Mouse (Mus musculus): ENCODE data around the gene Gm2431. TPM values are rescaled to one million over a fixed set of nuclear protein-coding genes. Genes with fewer than 3 reads are reported as not detected.
A peak's percentile ranks its signal among the peaks of the same experiment; 100 is the strongest.

Gene Gm2431
- total and polyA plus RNA-seq, 3 experiments: not detected

DNA sequence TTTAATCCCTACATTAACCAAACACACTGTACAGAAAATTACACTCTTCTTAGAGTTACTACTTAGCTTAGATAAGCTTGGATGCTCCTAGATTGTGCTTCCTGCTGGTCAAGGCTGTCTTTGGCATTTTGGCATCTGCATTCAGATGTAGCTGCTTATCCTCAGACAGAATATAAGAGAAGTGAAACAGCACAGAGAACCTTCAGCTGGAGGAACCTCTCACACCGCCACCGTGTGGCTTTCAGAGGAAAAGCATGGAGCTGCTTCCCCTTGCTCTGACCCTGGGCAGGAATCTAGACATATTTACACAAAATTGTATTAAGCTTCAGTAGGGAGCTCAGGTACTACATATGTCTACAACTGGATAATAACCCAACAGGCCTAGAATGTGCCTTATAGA is 2.6 kb downstream of the Gm2431 start (continued):
- TF ChIP-seq MEF2A (IDR thresholded peaks at IDR 0.05; ENCODE audit: borderline replicate concordance, low read depth, low read length) (no peak), ZKSCAN1 (IDR thresholded peaks at IDR 0.05; ENCODE audit: borderline replicate concordance, low read depth, low read length) (no peak), CHD2 (IDR thresholded peaks at IDR 0.05; ENCODE audit: low read length) (no peak), NRF1 (IDR thresholded peaks at IDR 0.05; ENCODE audit: low read depth, low read length) (no peak), EP300 (IDR thresholded peaks at IDR 0.05; ENCODE audit: low read length) (peak; percentile 45; the same call in 1 of the 2 replicates), SMC3 (IDR thresholded peaks at IDR 0.05; ENCODE audit: low read depth, low read length) (peak; percentile 53), USF1 (IDR thresholded peaks at IDR 0.05; ENCODE audit: low read depth, low read length) (no peak), CHD1 (IDR thresholded peaks at IDR 0.05; ENCODE audit: low read depth, low read length) (no peak), CTCF (conservative IDR thresholded peaks at IDR 0.05 in 1 of 2, IDR thresholded peaks at IDR 0.05 in 1 of 2; ENCODE audit: low read depth in 2 of 2, low read length in 2 of 2) (peak; percentile 22 to 76)

DNA sequence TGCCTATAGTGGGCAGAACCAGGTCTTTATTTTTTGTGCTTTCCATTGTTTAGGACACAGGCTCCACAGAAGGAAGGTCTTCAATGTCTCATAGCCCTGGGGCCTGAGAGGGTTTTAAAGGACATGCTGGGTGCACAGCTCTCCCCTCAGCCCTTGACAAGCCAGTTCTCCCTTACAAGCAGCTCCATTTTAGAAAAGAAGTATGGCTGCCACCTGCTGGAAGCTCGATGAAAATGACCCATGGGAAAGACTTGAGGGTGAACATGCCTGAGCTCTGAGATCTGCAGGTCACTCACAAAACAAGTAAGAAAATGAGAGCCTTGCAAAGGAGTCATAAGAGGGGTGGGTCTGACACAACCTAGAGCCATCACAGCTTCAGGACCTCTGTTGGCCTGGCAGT is 8.3 kb downstream of the Gm2431 start:
- Histone ChIP-seq H3K27me3 (replicated peaks) (peaks cover 73% of the 10 kb centered on the region), H3K27ac (ENCODE audit: insufficient read depth, low read depth) (no peak overlapping the region), H3K36me3 (replicated peaks in 1 of 2; ENCODE audit: control insufficient read depth in 1 of 2, insufficient read depth in 1 of 2, low read length in 1 of 2) (no peaks in the 10 kb centered on the region), H3K4me2 (ENCODE audit: insufficient read depth, low read depth, poor library complexity, severe bottlenecking) (no peak overlapping the region), H3K4me1 (ENCODE audit: control insufficient read depth in 1 of 2, insufficient read depth in 2 of 2) (no peaks in the 10 kb centered on the region), H3K9me3 (replicated peaks; ENCODE audit: low read length) (no peaks in the 10 kb centered on the region), H3K4me3 (replicated peaks in 1 of 3; ENCODE audit: low read depth in 2 of 3, low read length in 2 of 3, poor library complexity in 1 of 3) (no peak overlapping the region), H3K9ac (ENCODE audit: insufficient read depth, low read depth) (no peak overlapping the region), H3K79me2 (replicated peaks; ENCODE audit: control insufficient read depth, extremely low read depth, insufficient read depth, poor library complexity, severe bottlenecking) (no peaks in the 10 kb centered on the region)
- TF ChIP-seq CTCF (conservative IDR thresholded peaks at IDR 0.05 in 1 of 2, IDR thresholded peaks at IDR 0.05 in 1 of 2; ENCODE audit: low read depth in 2 of 2, low read length in 2 of 2) (peak in 1 of 2 experiments; percentile 67; a peak in 2 of 4 replicates), RAD21 (IDR thresholded peaks at IDR 0.05; ENCODE audit: low read depth, low read length) (peak; percentile 42), JUND (conservative IDR thresholded peaks at IDR 0.05; ENCODE audit: low read depth, low read length) (no peak), SMC3 (IDR thresholded peaks at IDR 0.05; ENCODE audit: low read depth, low read length) (peak; percentile 39; the same call in 1 of the 2 replicates)
- dilution Hi-C loops (cut with MboI; ENCODE audit: extremely low pct_ligation_motif_present, extremely low pct_unique_long_range_greater_than_20kb, low sequenced_read_pairs) (no loop called here), in situ Hi-C loops (cut with MboI; ENCODE audit: low pct_ligation_motif_present, low pct_unique_long_range_greater_than_20kb, low sequenced_read_pairs) (no loop called here)
- DNase-seq (ENCODE audit: extremely low read depth): peak; percentile 16

DNA sequence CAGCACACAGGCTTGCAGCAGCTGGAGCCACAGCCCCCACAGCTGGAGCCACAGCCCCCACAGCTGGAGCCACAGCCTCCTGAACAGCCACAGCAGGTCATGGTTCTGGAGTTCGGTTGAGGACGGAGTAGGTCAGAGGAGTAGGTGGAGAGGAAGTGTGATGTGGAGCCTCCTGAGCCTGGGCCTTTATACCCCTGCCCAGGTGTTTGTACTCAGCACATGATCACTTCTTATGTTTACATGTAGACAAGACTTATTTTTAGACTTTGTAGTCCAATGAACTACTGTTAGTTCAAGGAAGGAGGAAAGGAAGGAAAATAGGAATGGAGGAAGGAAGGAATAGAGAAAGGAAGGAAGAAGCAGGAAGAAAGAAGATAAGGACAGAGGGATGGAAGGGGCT is 17.2 kb downstream of the Gm2431 start, which contains the start of gene Gm40460:
Gene Gm40460, minus strand, starts transcription at position 101 of the 400 bp plus-strand sequence.
- in situ Hi-C loops (cut with MboI; ENCODE audit: low pct_ligation_motif_present, low pct_unique_long_range_greater_than_20kb, low sequenced_read_pairs) (no loop called here), dilution Hi-C loops (cut with MboI; ENCODE audit: extremely low pct_ligation_motif_present, extremely low pct_unique_long_range_greater_than_20kb, low sequenced_read_pairs) (no loop called here)
- no peak for DNase-seq (ENCODE audit: extremely low read depth)
- no peak within 1 kb of the TSS for H3K9ac ChIP-seq (ENCODE audit: insufficient read depth, low read depth)
- H3K27ac ChIP-seq (ENCODE audit: insufficient read depth, low read depth): no peak within 1 kb of the TSS
- H3K4me2 ChIP-seq (ENCODE audit: insufficient read depth, low read depth, poor library complexity, severe bottlenecking): no peak within 1 kb of the TSS
- no peaks in the 10 kb centered on the region for H3K79me2 ChIP-seq (replicated peaks; ENCODE audit: control insufficient read depth, extremely low read depth, insufficient read depth, poor library complexity, severe bottlenecking)
- no peaks in the 10 kb centered on the region for H3K4me1 ChIP-seq (ENCODE audit: control insufficient read depth in 1 of 2, insufficient read depth in 2 of 2)
- H3K36me3 ChIP-seq (replicated peaks in 1 of 2; ENCODE audit: control insufficient read depth in 1 of 2, insufficient read depth in 1 of 2, low read length in 1 of 2): no peaks in the 10 kb centered on the region
- H3K27me3 ChIP-seq (replicated peaks): peaks cover 67% of the 10 kb centered on the region
- H3K9me3 ChIP-seq (replicated peaks; ENCODE audit: low read length): peaks cover 10% of the 10 kb centered on the region
- no peak for TF ChIP-seq BHLHE40 (IDR thresholded peaks at IDR 0.05; ENCODE audit: low read depth, low read length)
- H3K4me3 ChIP-seq (replicated peaks in 1 of 3; ENCODE audit: low read depth in 2 of 3, low read length in 2 of 3, poor library complexity in 1 of 3): no peak within 1 kb of the TSS

All from CH12.LX (cell line).